Mouse (Mus musculus) spleen, embryonic (tissue): ENCODE results near the gene Nxf3.
"Not testable (repeated sequence)": the region's sequence is repeated elsewhere in the genome, so short reads cannot be mapped to it uniquely, and the experiment has no call there.

Experiments used
- CTCF ChIA-PET: fragments of 350-600 bp; sonication (Branson Sonifier 250); formaldehyde crosslinking; loops from one replicate; lab custom pipeline; 2022; lab: Charles Lee

Gene Nxf3

GRCm38 (mm10) chrX:136085155-136085554, at the start of gene Nxf3:
Nxf3 (minus strand) TSS chrX:136085255.
- CTCF ChIA-PET, result no interaction called here

- CTCF ChIA-PET, result no interaction called here
Observed at GRCm38 (mm10) chrX:136127744-136128064, 42.6 kb upstream of the Nxf3 start.

- CTCF ChIA-PET, result no interaction called here
Observed at GRCm38 (mm10) chrX:136127038-136127743, 42.1 kb upstream of the Nxf3 start.

- CTCF ChIA-PET, result no interaction called here
Observed at GRCm38 (mm10) chrX:136115419-136115961, 30.4 kb upstream of the Nxf3 start.

- CTCF ChIA-PET, result no interaction called here
Observed at GRCm38 (mm10) chrX:136115015-136115414, 30.0 kb upstream of the Nxf3 start.

- CTCF ChIA-PET, result no interaction called here
Observed at GRCm38 (mm10) chrX:136107942-136108341, 22.9 kb upstream of the Nxf3 start.

- CTCF ChIA-PET, result no interaction called here
Observed at GRCm38 (mm10) chrX:136104724-136105088, 19.7 kb upstream of the Nxf3 start.

GRCm38 (mm10) chrX:136104046-136104723, 19.1 kb upstream of the Nxf3 start:
- CTCF ChIA-PET, result no interaction called here

- CTCF ChIA-PET, result no interaction called here
Observed at GRCm38 (mm10) chrX:136094421-136094820, 9.4 kb upstream of the Nxf3 start.

GRCm38 (mm10) chrX:136092497-136093279, 7.6 kb upstream of the Nxf3 start:
- CTCF ChIA-PET, result no interaction called here

- CTCF ChIA-PET, result not testable (repeated sequence)
Observed at GRCm38 (mm10) chrX:136068020-136068419, 17.0 kb downstream of the Nxf3 start, which contains the start of gene Bex2. Bex2 (minus strand) TSS chrX:136068236.

GRCm38 (mm10) chrX:136067201-136067991, 17.7 kb downstream of the Nxf3 start:
- CTCF ChIA-PET, result not testable (repeated sequence)

GRCm38 (mm10) chrX:136060698-136061097, 24.4 kb downstream of the Nxf3 start:
- CTCF ChIA-PET, result no interaction called here

GRCm38 (mm10) chrX:136051219-136051618, 33.8 kb downstream of the Nxf3 start:
- CTCF ChIA-PET, result no interaction called here

GRCm38 (mm10) chrX:136047528-136047927, 37.5 kb downstream of the Nxf3 start:
- CTCF ChIA-PET, result no interaction called here

GRCm38 (mm10) chrX:136043726-136044125, 41.3 kb downstream of the Nxf3 start:
- CTCF ChIA-PET, result no interaction called here

- CTCF ChIA-PET, result not testable (repeated sequence)
Observed at GRCm38 (mm10) chrX:136032799-136033763, 52.0 kb downstream of the Nxf3 start, which contains the start of gene Arxes1. Arxes1 (plus strand) TSS chrX:136033367.

- CTCF ChIA-PET, result no interaction called here
Observed at GRCm38 (mm10) chrX:136030331-136030730, 54.7 kb downstream of the Nxf3 start.
